26 mouse cellular contexts compared by ENCODE assay signal in genomic region chr19:6171215-6171614, GRCm38 (mm10). TPM values are rescaled to one million over a fixed set of nuclear protein-coding genes. Genes with fewer than 3 reads are reported as not detected.
DNase-seq lines count a peak whose midpoint lies in the region; ATAC-seq and TF ChIP-seq lines count a peak whose summit lies in the region.
"Had no signal": no experiment of that assay in that cellular context is flagged by ENCODE, and none has a peak within 500 bp of the region (broad histone marks: within the 10 kb centered on the region; RNA-seq: fewer than 3 reads in every experiment).

No protein-coding gene starts in this region.

- no peaks in the 10 kb centered on the region for H3K4me1 ChIP-seq in intestine, embryonic 15.5 days (replicated peaks)
- H3K4me1 ChIP-seq in intestine, embryonic 16.5 days (ENCODE audit: control insufficient read depth, insufficient read depth, low read length): no peaks in the 10 kb centered on the region
- H3K4me1 ChIP-seq in small intestine, adult 2 months (ENCODE audit: control insufficient read depth, insufficient read depth, insufficient read length, low read length): peaks cover 26% of the 10 kb centered on the region
- H3K4me1 ChIP-seq: forebrain, embryonic 13.5 days; heart, embryonic 12.5 days had no signal

- no peak for TF ChIP-seq CTCF in small intestine, adult 2 months (IDR thresholded peaks at IDR 0.05; ENCODE audit: extremely low read depth, insufficient read length, insufficient replicate concordance, low read depth, low read length)

- no peaks in the 10 kb centered on the region for H3K9me3 ChIP-seq in intestine, embryonic 15.5 days
- H3K9me3 ChIP-seq in intestine, embryonic 16.5 days (ENCODE audit: control insufficient read depth, low read length): no peaks in the 10 kb centered on the region
- H3K9me3 ChIP-seq: embryonic facial prominence, embryonic 12.5 days; forebrain, embryonic 13.5 days; heart, embryonic 12.5 days; hindbrain, embryonic 12.5 days had no signal

- no peak overlapping the region for H3K4me2 ChIP-seq in intestine, embryonic 15.5 days (replicated peaks)
- no peak overlapping the region for H3K4me2 ChIP-seq in intestine, embryonic 16.5 days (ENCODE audit: low read depth, low read length)
- H3K4me2 ChIP-seq: embryonic facial prominence, embryonic 12.5 days; forebrain, embryonic 13.5 days; heart, embryonic 12.5 days; hindbrain, embryonic 12.5 days had no signal

- no peak overlapping the region for H3K9ac ChIP-seq in intestine, embryonic 15.5 days
- H3K9ac ChIP-seq in intestine, embryonic 16.5 days (ENCODE audit: low read depth, low read length): no peak overlapping the region
- H3K9ac ChIP-seq: embryonic facial prominence, embryonic 12.5 days; forebrain, embryonic 13.5 days; heart, embryonic 12.5 days; hindbrain, embryonic 12.5 days had no signal

- peak; percentile 11 to 63 for DNase-seq in kidney, postnatal 25 days
- DNase-seq in kidney, postnatal 10 days: no peak
- DNase-seq in ZHBTc4 (ENCODE audit: low read depth, low spot score): peak; percentile 35
- no peak for DNase-seq in heart, postnatal 4 days
- no peak for DNase-seq in heart, postnatal 10 days
- DNase-seq: adrenal gland, adult 2 months; adrenal gland, postnatal 25 days; cerebellum, adult 18-20 months; embryo, embryonic 11 days; gastrocnemius, adult 2 months; gastrocnemius, postnatal 25 days; heart, postnatal 36 days had no signal

- H3K36me3 ChIP-seq in intestine, embryonic 15.5 days: no peaks in the 10 kb centered on the region
- no peaks in the 10 kb centered on the region for H3K36me3 ChIP-seq in intestine, embryonic 16.5 days (ENCODE audit: control insufficient read depth, insufficient read depth, low read length)
- peaks cover 13% of the 10 kb centered on the region for H3K36me3 ChIP-seq in small intestine, adult 2 months (ENCODE audit: control insufficient read depth, insufficient read depth, low read length)
- H3K36me3 ChIP-seq: embryonic facial prominence, embryonic 12.5 days; heart, embryonic 12.5 days; hindbrain, embryonic 12.5 days had no signal

- no peak overlapping the region for H3K27ac ChIP-seq in intestine, embryonic 15.5 days
- no peak overlapping the region for H3K27ac ChIP-seq in intestine, embryonic 16.5 days (ENCODE audit: low read length)
- H3K27ac ChIP-seq in small intestine, adult 2 months (ENCODE audit: insufficient read depth, low read depth, low read length): peak overlapping the region; percentile 80
- H3K27ac ChIP-seq: embryonic facial prominence, embryonic 12.5 days; forebrain, embryonic 13.5 days; gastrocnemius, adult 2 months; hindbrain, embryonic 12.5 days had no signal

- peak; percentile 23; the same call in 1 of the 2 replicates for ATAC-seq in intestine, embryonic 15.5 days
- ATAC-seq in intestine, embryonic 16.5 days: no peak
- ATAC-seq: forebrain, embryonic 13.5 days; hindbrain, embryonic 16.5 days; Patski had no signal

- intact Hi-C loops in heart, postnatal 10 days (cut with DNase I): no loop called here

- no peaks in the 10 kb centered on the region for H3K27me3 ChIP-seq in intestine, embryonic 15.5 days (replicated peaks)
- H3K27me3 ChIP-seq in intestine, embryonic 16.5 days (replicated peaks; ENCODE audit: control insufficient read depth, insufficient read depth, low read length): no peaks in the 10 kb centered on the region
- no peaks in the 10 kb centered on the region for H3K27me3 ChIP-seq in small intestine, adult 2 months (ENCODE audit: control insufficient read depth, insufficient read depth, low read length)
- H3K27me3 ChIP-seq: embryonic facial prominence, embryonic 12.5 days; forebrain, embryonic 13.5 days; hindbrain, embryonic 12.5 days had no signal

- no peak overlapping the region for H3K4me3 ChIP-seq in intestine, embryonic 15.5 days (replicated peaks)
- no peak overlapping the region for H3K4me3 ChIP-seq in intestine, embryonic 16.5 days (ENCODE audit: low read length)
- H3K4me3 ChIP-seq in small intestine, adult 2 months (ENCODE audit: low read depth, low read length): no peak overlapping the region
- H3K4me3 ChIP-seq: embryonic facial prominence, embryonic 12.5 days; forebrain, embryonic 13.5 days; gastrocnemius, adult 2 months; heart, embryonic 12.5 days; hindbrain, embryonic 12.5 days had no signal

- WGBS in intestine, embryonic 15.5 days: 81% methylated on average over 8 of the region's 8 CpGs
- 80% methylated on average over 8 of the region's 8 CpGs for WGBS in intestine, embryonic 16.5 days
- 31% methylated on average over 8 of the region's 8 CpGs for WGBS in small intestine, adult 2 months

- TF ChIP-seq POLR2A in small intestine, adult 2 months (IDR thresholded peaks at IDR 0.05; ENCODE audit: low read depth, low read length): no peak

RNA-seq across cellular contexts. Expression of gene Majin, which starts 13.0 kb away (rescaled TPM):
- polyA plus RNA-seq in intestine, embryonic 15.5 days (2015; fragmentation: Nextera tagmentation; extraction: Ambion mirVana): not detected in 2 replicates
- not detected in 2 replicates for polyA plus RNA-seq in intestine, embryonic 16.5 days (2015; fragmentation: Nextera tagmentation; extraction: Ambion mirVana)
- polyA plus RNA-seq in small intestine, adult 2 months (2012; rRNA removed): 0.17 and 1.7 TPM in 2 replicates
- not detected for total RNA-seq in heart, postnatal 4 days (2021)
- total RNA-seq in heart, postnatal 10 days (2021): not detected
- total RNA-seq: common myeloid progenitor, adult 5-6 weeks; gastrocnemius, adult 2 months; gastrocnemius, postnatal 25 days; granulocyte monocyte progenitor cell, adult 5-6 weeks; heart, adult 8-10 months; heart, postnatal 36 days had no signal
- polyA plus RNA-seq: C2C12; embryonic facial prominence, embryonic 12.5 days; forebrain, embryonic 13.5 days; heart, embryonic 12.5 days; heart, embryonic 16.5 days; hindbrain, embryonic 12.5 days; Patski had no signal

RNA-seq across cellular contexts. Expression of gene Arl2, which starts 29.9 kb away (rescaled TPM):
- 99.2 and 103 TPM in 2 replicates for polyA plus RNA-seq in intestine, embryonic 15.5 days (2015; fragmentation: Nextera tagmentation; extraction: Ambion mirVana)
- 102 and 103 TPM in 2 replicates for polyA plus RNA-seq in intestine, embryonic 16.5 days (2015; fragmentation: Nextera tagmentation; extraction: Ambion mirVana)
- polyA plus RNA-seq in small intestine, adult 2 months (2012; rRNA removed): 62.7 and 98.9 TPM in 2 replicates
- 10 to 100 TPM; 62.3 to 62.8 TPM for total RNA-seq in heart, postnatal 4 days (2021)
- total RNA-seq in heart, postnatal 10 days (2021): 10 to 100 TPM; 60.5 to 63.5 TPM

RNA-seq across cellular contexts. Expression of gene Batf2, which starts 30.4 kb away (rescaled TPM):
- 0.80 and 1.3 TPM in 2 replicates for polyA plus RNA-seq in intestine, embryonic 15.5 days (2015; fragmentation: Nextera tagmentation; extraction: Ambion mirVana)
- polyA plus RNA-seq in intestine, embryonic 16.5 days (2015; fragmentation: Nextera tagmentation; extraction: Ambion mirVana): 1.1 and 1.8 TPM in 2 replicates
- 67.6 and 146 TPM in 2 replicates for polyA plus RNA-seq in small intestine, adult 2 months (2012; rRNA removed)
- total RNA-seq in heart, postnatal 4 days (2021): under 1 TPM; 0.21 to 0.38 TPM
- total RNA-seq in heart, postnatal 10 days (2021): under 1 TPM; 0.31 to 0.32 TPM
- polyA plus RNA-seq: embryonic facial prominence, embryonic 12.5 days; forebrain, embryonic 13.5 days; heart, embryonic 12.5 days; hindbrain, embryonic 16.5 days had no signal

RNA-seq across cellular contexts. Expression of gene Snx15, which starts 43.1 kb away (rescaled TPM):
- polyA plus RNA-seq in intestine, embryonic 15.5 days (2015; fragmentation: Nextera tagmentation; extraction: Ambion mirVana): 31.7 and 33.8 TPM in 2 replicates
- polyA plus RNA-seq in intestine, embryonic 16.5 days (2015; fragmentation: Nextera tagmentation; extraction: Ambion mirVana): 36.8 and 37.0 TPM in 2 replicates
- 19.8 and 41.8 TPM in 2 replicates for polyA plus RNA-seq in small intestine, adult 2 months (2012; rRNA removed)
- total RNA-seq in heart, postnatal 4 days (2021): 10 to 100 TPM; 13.4 to 13.7 TPM
- 10 to 100 TPM; 12.5 to 12.6 TPM for total RNA-seq in heart, postnatal 10 days (2021)

RNA-seq across cellular contexts. Expression of gene Sac3d1, which starts 52.8 kb away (rescaled TPM):
- polyA plus RNA-seq in intestine, embryonic 15.5 days (2015; fragmentation: Nextera tagmentation; extraction: Ambion mirVana): 44.3 and 44.7 TPM in 2 replicates
- 33.4 and 35.7 TPM in 2 replicates for polyA plus RNA-seq in intestine, embryonic 16.5 days (2015; fragmentation: Nextera tagmentation; extraction: Ambion mirVana)
- polyA plus RNA-seq in small intestine, adult 2 months (2012; rRNA removed): 35.7 and 46.4 TPM in 2 replicates
- total RNA-seq in heart, postnatal 4 days (2021): 10 to 100 TPM; 17.4 to 17.6 TPM
- 10 to 100 TPM; 10.2 to 13.9 TPM for total RNA-seq in heart, postnatal 10 days (2021)

Comparison
In these comparisons a context has a peak if more than half of its experiments do, and no peak if none do; other contexts are left out.
1. DNase-seq: peak in kidney, postnatal 25 days (2 of 2) and ZHBTc4 (single experiment); none in kidney, postnatal 10 days (single experiment), heart, postnatal 4 days (single experiment) and heart, postnatal 10 days (0 of 2).
2. RNA of gene Batf2, which starts 30.4 kb away (polyA plus RNA-seq): 67.6 to 146 TPM in small intestine, adult 2 months; 1.1 to 1.8 TPM in intestine, embryonic 16.5 days and 0.80 to 1.3 TPM in intestine, embryonic 15.5 days; every median in the first group is over 10 times any median in the second.